Mouse (Mus musculus) liver, adult 2 months (tissue): ENCODE results near the gene Igfbpl1.

ENCODE experiments used
- CTCF ChIP-seq: fragments of 200-500 bp; IDR thresholded peaks from 2 replicates; pipeline ENCODE4 v1.5.1; 2011; ENCODE audit warnings: low read depth, low read length, control low read depth
- POLR2A ChIP-seq: fragments of 200-500 bp; IDR thresholded peaks from 2 replicates; pipeline ENCODE4 v1.6.1; 2011; ENCODE audit warnings: low read length, control low read depth; ENCODE audit not compliant: insufficient read depth; ENCODE audit errors: extremely low read depth

DNA sequence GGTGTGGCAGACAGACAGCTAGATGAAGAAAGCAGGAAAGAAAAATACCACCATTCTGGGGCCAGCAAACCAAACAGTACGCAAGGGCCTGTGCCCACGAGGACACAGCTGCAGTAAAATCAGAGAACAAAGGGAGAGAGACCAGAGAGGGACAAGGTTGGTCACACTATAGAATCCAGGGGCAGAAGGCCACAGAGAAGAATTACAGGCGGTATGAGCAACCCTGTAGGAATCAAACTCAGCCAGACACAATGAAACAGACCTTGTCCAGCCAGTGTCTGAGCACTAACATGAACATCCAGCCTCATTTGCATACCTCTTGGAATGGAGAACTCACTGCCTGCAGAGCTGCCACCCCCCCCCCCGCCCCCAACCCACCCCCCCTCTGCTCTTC, 7.9 kb downstream of the Igfbpl1 start:
- TF ChIP-seq POLR2A (no peak), CTCF (no peak)
